Mouse (Mus musculus) embryonic facial prominence, embryonic 14.5 days (tissue): ENCODE measurements around the gene Ubac2. TPM values are rescaled to one million over a fixed set of nuclear protein-coding genes. Genes with fewer than 3 reads are reported as not detected.
"Not testable (repeated sequence)": the region's sequence is repeated elsewhere in the genome, so short reads cannot be mapped to it uniquely, and the experiment has no call there.

Source experiments
- ATAC-seq: fragments of 200-750 bp; cut with Nextera tagmentation; 2 replicates; pipeline ENCODE4 v1.8.0; 2017; ENCODE audit warnings: low read depth, moderate number of reproducible peaks, moderate TSS enrichment
- DNase-seq: peaks from one replicate; pipeline ENCODE4 v3.0.0-alpha.2; 2015; ENCODE audit warnings: low spot score
- H3K27ac ChIP-seq: fragments of 300-500 bp; sonication (generic); replicated peaks from 2 replicates; pipeline ENCODE4 v1.5.1; 2014; ENCODE audit warnings: low read depth, mild to moderate bottlenecking, low read length, moderate library complexity
- H3K27me3 ChIP-seq: fragments of 300-500 bp; sonication (generic); replicated peaks from 2 replicates; pipeline ENCODE4 v1.6.1; 2014; ENCODE audit warnings: low read length; ENCODE audit not compliant: control insufficient read depth, insufficient read depth
- H3K36me3 ChIP-seq: fragments of 300-500 bp; sonication (generic); 2 replicates; pipeline ENCODE4 v1.6.1; 2014; ENCODE audit warnings: low read length, mixed read lengths; ENCODE audit not compliant: control insufficient read depth, insufficient read depth
- H3K4me1 ChIP-seq: fragments of 300-500 bp; sonication (generic); 2 replicates; pipeline ENCODE4 v1.6.1; 2014; ENCODE audit warnings: antibody characterized with exemption, low read length; ENCODE audit not compliant: control insufficient read depth, insufficient read depth
- H3K4me2 ChIP-seq: fragments of 300-500 bp; sonication (generic); 2 replicates; pipeline ENCODE4 v1.6.1; 2014; ENCODE audit warnings: low read depth, mild to moderate bottlenecking, low read length, moderate library complexity, mixed read lengths
- H3K4me3 ChIP-seq: fragments of 300-500 bp; sonication (generic); 2 replicates; pipeline ENCODE4 v1.5.1; 2014; ENCODE audit warnings: low read depth, mild to moderate bottlenecking, low read length
- H3K9ac ChIP-seq: fragments of 300-500 bp; sonication (generic); 2 replicates; pipeline ENCODE4 v1.6.1; 2014; ENCODE audit warnings: low read depth, mild to moderate bottlenecking, low read length, moderate library complexity, mixed read lengths
- H3K9me3 ChIP-seq: fragments of 300-500 bp; sonication (generic); 2 replicates; pipeline ENCODE4 v1.6.1; 2016; ENCODE audit warnings: low read length; ENCODE audit not compliant: control insufficient read depth
- WGBS: fragments of 180-500 bp; shearing (Covaris S2); extraction: QIAGEN DNeasy Blood & Tissue Kit; methylation state at CpG from one replicate; pipeline ENCODE4 v1.1.7; 2014; 5-methylcytosine and 5-hydroxymethylcytosine counted together
- polyA plus RNA-seq: library from polyadenylated mRNA; unstranded; fragments of >200 nt; fragmentation: Nextera tagmentation; extraction: Ambion mirVana; gene quantifications from 2 replicates; pipeline ENCODE4 v1.2.1, GENCODE M21; 2014

Gene Ubac2
- polyA plus RNA-seq, 1 experiment from 2014 or later = 60.1 TPM

- H3K4me1 ChIP-seq = no peaks in the 10 kb centered on the region
- H3K36me3 ChIP-seq = no peaks in the 10 kb centered on the region
- ATAC-seq (no peak), DNase-seq (no peak)
- WGBS = 79% methylated on average over 10 of the region's 10 CpGs
- H3K27me3 ChIP-seq = no peaks in the 10 kb centered on the region
- H3K9me3 ChIP-seq = no peaks in the 10 kb centered on the region
- no peak overlapping the region for H3K27ac ChIP-seq
- no peak overlapping the region for H3K4me2 ChIP-seq
- H3K4me3 ChIP-seq = no peak overlapping the region
- no peak overlapping the region for H3K9ac ChIP-seq
Measured at GRCm38 (mm10) chr14:122062411-122063090, 184.1 kb downstream of the Ubac2 start.

- no peak overlapping the region for H3K4me3 ChIP-seq
- H3K27ac ChIP-seq = no peak overlapping the region
- H3K36me3 ChIP-seq = no peaks in the 10 kb centered on the region
- H3K4me2 ChIP-seq = no peak overlapping the region
- WGBS = 65% methylated on average over 5 of the region's 5 CpGs
- H3K9ac ChIP-seq = no peak overlapping the region
- H3K9me3 ChIP-seq = no peaks in the 10 kb centered on the region
- ATAC-seq (no peak), DNase-seq (no peak)
- no peaks in the 10 kb centered on the region for H3K4me1 ChIP-seq
- H3K27me3 ChIP-seq = no peaks in the 10 kb centered on the region
Measured at GRCm38 (mm10) chr14:122063599-122063998, 185.2 kb downstream of the Ubac2 start.

GRCm38 (mm10) chr14:122064519-122064918 lies 186.1 kb downstream of the Ubac2 start:
- no peak overlapping the region for H3K4me3 ChIP-seq
- no peak overlapping the region for H3K27ac ChIP-seq
- no peaks in the 10 kb centered on the region for H3K27me3 ChIP-seq
- H3K4me1 ChIP-seq = no peaks in the 10 kb centered on the region
- H3K9ac ChIP-seq = no peak overlapping the region
- no peaks in the 10 kb centered on the region for H3K36me3 ChIP-seq
- DNase-seq (peak; percentile 38), ATAC-seq (no peak)
- WGBS = 5% methylated on average over 2 of the region's 2 CpGs
- H3K9me3 ChIP-seq = no peaks in the 10 kb centered on the region
- no peak overlapping the region for H3K4me2 ChIP-seq

- ATAC-seq = no peak
- Histone ChIP-seq H3K27ac (no peak overlapping the region), H3K9ac (no peak overlapping the region), H3K9me3 (no peaks in the 10 kb centered on the region), H3K4me3 (no peak overlapping the region), H3K27me3 (no peaks in the 10 kb centered on the region), H3K4me1 (no peaks in the 10 kb centered on the region), H3K36me3 (no peaks in the 10 kb centered on the region), H3K4me2 (no peak overlapping the region)
- 49% methylated on average over 4 of the region's 4 CpGs for WGBS
- DNase-seq = no peak
Measured at GRCm38 (mm10) chr14:122066243-122066642, 187.8 kb downstream of the Ubac2 start.

GRCm38 (mm10) chr14:122068036-122068435 lies 189.6 kb downstream of the Ubac2 start:
- not testable (repeated sequence) for H3K9ac ChIP-seq, H3K27me3 ChIP-seq, H3K4me3 ChIP-seq, H3K36me3 ChIP-seq, ATAC-seq, H3K27ac ChIP-seq, H3K4me1 ChIP-seq, H3K9me3 ChIP-seq, DNase-seq, H3K4me2 ChIP-seq
- 59% methylated on average over 3 of the region's 3 CpGs for WGBS

- Histone ChIP-seq H3K27ac (no peak overlapping the region), H3K4me3 (no peak overlapping the region), H3K9ac (no peak overlapping the region), H3K36me3 (no peaks in the 10 kb centered on the region), H3K4me1 (no peaks in the 10 kb centered on the region), H3K27me3 (no peaks in the 10 kb centered on the region), H3K4me2 (no peak overlapping the region), H3K9me3 (no peaks in the 10 kb centered on the region)
- ATAC-seq = no peak
- 55% methylated on average over 11 of the region's 11 CpGs for WGBS
- peak; percentile 17 for DNase-seq
Measured at GRCm38 (mm10) chr14:122068801-122069695, 190.6 kb downstream of the Ubac2 start.

- no peaks in the 10 kb centered on the region for H3K27me3 ChIP-seq
- DNase-seq (no peak), ATAC-seq (no peak)
- 97% methylated on average over 3 of the region's 3 CpGs for WGBS
- H3K9me3 ChIP-seq = no peaks in the 10 kb centered on the region
- H3K4me2 ChIP-seq = no peak overlapping the region
- no peak overlapping the region for H3K27ac ChIP-seq
- H3K9ac ChIP-seq = no peak overlapping the region
- H3K4me3 ChIP-seq = no peak overlapping the region
- no peaks in the 10 kb centered on the region for H3K36me3 ChIP-seq
- no peaks in the 10 kb centered on the region for H3K4me1 ChIP-seq
Measured at GRCm38 (mm10) chr14:122069948-122070347, 191.5 kb downstream of the Ubac2 start.
